Mouse (Mus musculus): ENCODE measurements around the gene Herc2. TPM values are rescaled to one million over a fixed set of nuclear protein-coding genes. Genes with fewer than 3 reads are reported as not detected.
"Not testable (repeated sequence)": the region's sequence is repeated elsewhere in the genome, so short reads cannot be mapped to it uniquely, and the experiment has no call there.

Herc2 gene
- total RNA-seq (2014; fragmentation: Nextera tagmentation) (51.5 and 54.0 TPM in 2 replicates), total RNA-seq (2017) (37.3 and 39.1 TPM in 2 replicates), polyA plus RNA-seq (2012) (2.8 and 4.0 TPM in 2 replicates)

GRCm38 (mm10) chr7:56049831-56050321, at the start of gene Herc2:
Herc2 (plus strand) TSS chr7:56050196.
- no peaks in the 10 kb centered on the region for H3K27me3 ChIP-seq (ENCODE audit: insufficient read depth, low read length)
- H3K4me3 ChIP-seq (ENCODE audit: low read depth, low read length), result peak within 1 kb of the TSS; percentile 78
- DNase-seq (ENCODE audit: low spot score), result peak; percentile 96
- H3K9me3 ChIP-seq (replicated peaks), result no peaks in the 10 kb centered on the region
- TF ChIP-seq TAL1 (conservative IDR thresholded peaks at IDR 0.05; ENCODE audit: low read depth, low read length) (no peak), CTCF (IDR thresholded peaks at IDR 0.05; ENCODE audit: low read depth, low read length) (no peak), POLR2AphosphoS5 (IDR thresholded peaks at IDR 0.05; ENCODE audit: insufficient replicate concordance, low read depth, low read length) (no peak), GATA1 (IDR thresholded peaks at IDR 0.05; ENCODE audit: borderline replicate concordance, low read length) (no peak), GATA2 (IDR thresholded peaks at IDR 0.05; ENCODE audit: borderline replicate concordance, low read depth, low read length) (no peak)
- peaks cover 12% of the 10 kb centered on the region for H3K36me3 ChIP-seq (replicated peaks)
- H3K4me1 ChIP-seq (ENCODE audit: insufficient read depth, low read depth, low read length), result peaks cover 30% of the 10 kb centered on the region
- ATAC-seq (ENCODE audit: extremely low read depth, insufficient number of reproducible peaks, low FRiP score, poor library complexity, severe bottlenecking), result peak; percentile 98

DNA sequence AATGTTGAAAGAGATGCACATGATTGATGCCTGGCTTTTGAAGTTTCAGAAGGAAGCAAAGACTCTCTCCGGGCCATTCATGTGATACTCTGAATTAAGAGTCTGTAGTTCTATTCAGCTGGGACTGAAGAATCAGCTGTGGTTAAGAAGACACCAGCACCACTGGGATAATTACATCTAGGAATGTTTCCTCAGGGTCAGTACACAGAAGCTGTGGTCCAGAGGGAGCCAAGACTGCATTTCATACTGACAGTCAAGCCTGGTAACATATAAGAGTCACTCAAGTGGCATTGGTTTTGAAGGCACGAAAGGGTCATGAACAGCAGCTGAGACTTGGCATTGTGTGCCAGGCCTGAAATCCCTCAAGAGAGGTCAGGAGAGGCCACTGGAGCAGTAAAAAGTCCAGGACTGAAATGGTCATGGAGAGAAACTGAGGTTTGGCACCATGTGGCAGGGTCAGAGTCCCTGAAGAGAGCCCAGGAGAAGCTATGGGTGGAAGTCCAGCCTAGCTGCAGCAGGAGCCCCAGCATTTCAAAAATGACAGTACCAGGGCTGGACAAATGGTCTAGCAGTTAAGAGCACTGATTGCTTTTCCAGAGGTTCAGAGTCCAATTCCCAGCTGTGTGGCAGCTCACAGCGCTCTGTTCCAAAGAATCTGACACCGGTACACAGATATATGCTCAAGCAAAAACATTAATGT, 39.5 kb upstream of the Herc2 start:
- peaks cover 49% of the 10 kb centered on the region for H3K36me3 ChIP-seq (replicated peaks)
- ATAC-seq (ENCODE audit: extremely low read depth, insufficient number of reproducible peaks, low FRiP score, poor library complexity, severe bottlenecking) (no peak), DNase-seq (ENCODE audit: low spot score) (no peak)
- no peak for TF ChIP-seq GATA2 (IDR thresholded peaks at IDR 0.05; ENCODE audit: borderline replicate concordance, low read depth, low read length)
- TF ChIP-seq CTCF (IDR thresholded peaks at IDR 0.05; ENCODE audit: low read depth, low read length), result no peak
- no peak for TF ChIP-seq GATA1 (IDR thresholded peaks at IDR 0.05; ENCODE audit: borderline replicate concordance, low read length)
- no peak for TF ChIP-seq TAL1 (conservative IDR thresholded peaks at IDR 0.05; ENCODE audit: low read depth, low read length)
- no peak for TF ChIP-seq POLR2AphosphoS5 (IDR thresholded peaks at IDR 0.05; ENCODE audit: insufficient replicate concordance, low read depth, low read length)
- H3K27me3 ChIP-seq (ENCODE audit: insufficient read depth, low read length), result no peaks in the 10 kb centered on the region
- no peak overlapping the region for H3K4me3 ChIP-seq (ENCODE audit: low read depth, low read length)
- H3K9me3 ChIP-seq (replicated peaks), result no peaks in the 10 kb centered on the region
- H3K4me1 ChIP-seq (ENCODE audit: insufficient read depth, low read depth, low read length), result peaks cover 47% of the 10 kb centered on the region

- ATAC-seq (ENCODE audit: extremely low read depth, insufficient number of reproducible peaks, low FRiP score, poor library complexity, severe bottlenecking) (no peak), DNase-seq (ENCODE audit: low spot score) (no peak)
- Histone ChIP-seq H3K4me3 (ENCODE audit: low read depth, low read length) (no peak overlapping the region), H3K36me3 (replicated peaks) (peaks cover 48% of the 10 kb centered on the region), H3K9me3 (replicated peaks) (no peaks in the 10 kb centered on the region), H3K4me1 (ENCODE audit: insufficient read depth, low read depth, low read length) (peaks cover 50% of the 10 kb centered on the region), H3K27me3 (ENCODE audit: insufficient read depth, low read length) (no peaks in the 10 kb centered on the region)
- TF ChIP-seq TAL1 (conservative IDR thresholded peaks at IDR 0.05; ENCODE audit: low read depth, low read length) (no peak), GATA1 (IDR thresholded peaks at IDR 0.05; ENCODE audit: borderline replicate concordance, low read length) (no peak), GATA2 (IDR thresholded peaks at IDR 0.05; ENCODE audit: borderline replicate concordance, low read depth, low read length) (no peak), CTCF (IDR thresholded peaks at IDR 0.05; ENCODE audit: low read depth, low read length) (no peak), POLR2AphosphoS5 (IDR thresholded peaks at IDR 0.05; ENCODE audit: insufficient replicate concordance, low read depth, low read length) (no peak)
These were observed 39.0 kb upstream of the Herc2 start for GRCm38 (mm10) chr7:56011018-56011333.

GRCm38 (mm10) chr7:56013261-56014001, 36.6 kb upstream of the Herc2 start:
- no peaks in the 10 kb centered on the region for H3K27me3 ChIP-seq (ENCODE audit: insufficient read depth, low read length)
- DNase-seq (ENCODE audit: low spot score), result no peak
- no peak for ATAC-seq (ENCODE audit: extremely low read depth, insufficient number of reproducible peaks, low FRiP score, poor library complexity, severe bottlenecking)
- no peak overlapping the region for H3K4me3 ChIP-seq (ENCODE audit: low read depth, low read length)
- no peaks in the 10 kb centered on the region for H3K9me3 ChIP-seq (replicated peaks)
- peaks cover 47% of the 10 kb centered on the region for H3K36me3 ChIP-seq (replicated peaks)
- peaks cover 63% of the 10 kb centered on the region for H3K4me1 ChIP-seq (ENCODE audit: insufficient read depth, low read depth, low read length)
- TF ChIP-seq GATA1 (IDR thresholded peaks at IDR 0.05; ENCODE audit: borderline replicate concordance, low read length), result no peak
- no peak for TF ChIP-seq CTCF (IDR thresholded peaks at IDR 0.05; ENCODE audit: low read depth, low read length)
- TF ChIP-seq GATA2 (IDR thresholded peaks at IDR 0.05; ENCODE audit: borderline replicate concordance, low read depth, low read length), result no peak
- no peak for TF ChIP-seq TAL1 (conservative IDR thresholded peaks at IDR 0.05; ENCODE audit: low read depth, low read length)
- no peak for TF ChIP-seq POLR2AphosphoS5 (IDR thresholded peaks at IDR 0.05; ENCODE audit: insufficient replicate concordance, low read depth, low read length)

GRCm38 (mm10) chr7:56014002-56014702, 35.8 kb upstream of the Herc2 start:
- H3K4me3 ChIP-seq (ENCODE audit: low read depth, low read length); DNase-seq (ENCODE audit: low spot score); ATAC-seq (ENCODE audit: extremely low read depth, insufficient number of reproducible peaks, low FRiP score, poor library complexity, severe bottlenecking); H3K9me3 ChIP-seq (replicated peaks); H3K27me3 ChIP-seq (ENCODE audit: insufficient read depth, low read length): not testable (repeated sequence)
- H3K4me1 ChIP-seq (ENCODE audit: insufficient read depth, low read depth, low read length), result peaks cover 64% of the 10 kb centered on the region
- H3K36me3 ChIP-seq (replicated peaks), result peaks cover 41% of the 10 kb centered on the region

GRCm38 (mm10) chr7:56015172-56015571, 34.8 kb upstream of the Herc2 start:
- TF ChIP-seq POLR2AphosphoS5 (IDR thresholded peaks at IDR 0.05; ENCODE audit: insufficient replicate concordance, low read depth, low read length) (no peak), GATA1 (IDR thresholded peaks at IDR 0.05; ENCODE audit: borderline replicate concordance, low read length) (no peak), TAL1 (conservative IDR thresholded peaks at IDR 0.05; ENCODE audit: low read depth, low read length) (peak; percentile 93), CTCF (IDR thresholded peaks at IDR 0.05; ENCODE audit: low read depth, low read length) (no peak), GATA2 (IDR thresholded peaks at IDR 0.05; ENCODE audit: borderline replicate concordance, low read depth, low read length) (no peak)

More at GRCm38 (mm10) chr7:56015172-56015571, 34.8 kb upstream of the Herc2 start:
- peaks cover 31% of the 10 kb centered on the region for H3K36me3 ChIP-seq (replicated peaks)
- H3K4me1 ChIP-seq (ENCODE audit: insufficient read depth, low read depth, low read length), result peaks cover 64% of the 10 kb centered on the region
- H3K9me3 ChIP-seq (replicated peaks), result no peaks in the 10 kb centered on the region
- ATAC-seq (ENCODE audit: extremely low read depth, insufficient number of reproducible peaks, low FRiP score, poor library complexity, severe bottlenecking) (peak; percentile 83), DNase-seq (ENCODE audit: low spot score) (peak; percentile 85)
- peak overlapping the region; percentile 33; the same call in 1 of the 2 replicates for H3K4me3 ChIP-seq (ENCODE audit: low read depth, low read length)
- no peaks in the 10 kb centered on the region for H3K27me3 ChIP-seq (ENCODE audit: insufficient read depth, low read length)
